Mouse (Mus musculus): ENCODE measurements at regions not wholly inside any gene's neighbourhood (a gene's known extent, or its start where the extent isn't known, plus 50 kb on each side); places are given as distances from the start of the nearest gene placed in this dataset.

DNA sequence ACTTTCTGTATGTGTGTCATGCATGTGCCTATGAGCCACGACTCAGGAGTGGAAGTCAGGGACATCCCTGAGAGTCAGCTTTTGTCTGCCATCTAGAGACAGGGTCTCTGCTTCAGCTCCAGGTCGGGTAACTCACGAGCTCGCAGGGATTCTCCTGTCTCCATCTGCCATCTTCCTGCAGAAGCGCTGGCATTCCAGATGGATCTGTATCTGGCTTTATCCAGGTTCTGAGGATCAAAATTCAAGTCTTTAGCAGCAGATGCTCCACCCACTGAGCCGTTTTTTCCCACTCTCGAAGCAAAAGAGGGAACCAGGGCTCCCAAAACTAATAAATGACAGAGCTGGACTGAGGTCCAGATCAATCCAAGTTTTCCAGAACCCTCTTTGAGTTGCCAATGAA is 76.4 kb downstream of the E030025P04Rik start:
- Histone ChIP-seq H3K27me3 (replicated peaks) (peaks cover 11% of the 10 kb centered on the region), H3K27ac (ENCODE audit: poor library complexity, severe bottlenecking) (no peak overlapping the region), H3K9me3 (replicated peaks) (no peaks in the 10 kb centered on the region), H3K9ac (no peak overlapping the region), H3K36me3 (no peaks in the 10 kb centered on the region), H3K4me2 (no peak overlapping the region), H3K4me1 (replicated peaks) (peaks cover 14% of the 10 kb centered on the region; the same call in 1 of the 2 replicates), H3K4me3 (no peak overlapping the region)
- no peak for ATAC-seq (ENCODE audit: insufficient number of reproducible peaks, low FRiP score)
- 72% methylated on average over 7 of the region's 7 CpGs for WGBS

DNA sequence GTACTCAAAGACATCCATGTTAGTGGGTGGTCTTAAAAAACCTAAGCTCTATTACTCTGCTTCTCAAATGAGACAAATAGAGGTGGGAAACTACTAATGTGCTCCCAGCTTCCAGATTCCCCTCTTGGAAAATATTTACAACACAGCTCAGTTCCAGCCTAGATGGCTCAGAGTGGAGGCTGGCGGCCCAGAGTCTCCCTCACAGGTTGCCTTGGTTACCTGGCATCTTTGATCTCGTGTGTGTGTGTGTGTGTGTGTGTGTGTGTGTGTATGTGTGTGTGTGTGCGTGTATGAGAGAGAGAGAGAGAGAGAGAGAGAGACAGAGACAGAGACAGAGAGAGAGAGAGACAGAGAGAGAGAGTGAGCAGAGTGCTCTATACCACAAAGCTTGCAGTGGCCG is 82.2 kb downstream of the E030025P04Rik start:
- ATAC-seq (ENCODE audit: insufficient number of reproducible peaks, low FRiP score), result no peak
- Histone ChIP-seq H3K9ac (no peak overlapping the region), H3K4me1 (replicated peaks) (no peaks in the 10 kb centered on the region), H3K27me3 (replicated peaks) (no peaks in the 10 kb centered on the region), H3K4me2 (no peak overlapping the region), H3K36me3 (no peaks in the 10 kb centered on the region), H3K9me3 (replicated peaks) (no peaks in the 10 kb centered on the region), H3K27ac (ENCODE audit: poor library complexity, severe bottlenecking) (no peak overlapping the region), H3K4me3 (no peak overlapping the region)
- WGBS, result 69% methylated on average over 4 of the region's 4 CpGs

GRCm38 (mm10) chr11:109060527-109060908 is 83.7 kb downstream of the E030025P04Rik start:
- H3K4me3 ChIP-seq, result no peak overlapping the region
- 0 out of 2 replicates have a peak, but pooled peaks cover 3% of the 10 kb centered on the region for H3K9me3 ChIP-seq (replicated peaks)
- ATAC-seq (ENCODE audit: insufficient number of reproducible peaks, low FRiP score), result no peak
- WGBS, result 71% methylated on average over 3 of the region's 3 CpGs
- H3K9ac ChIP-seq, result no peak overlapping the region
- no peak overlapping the region for H3K27ac ChIP-seq (ENCODE audit: poor library complexity, severe bottlenecking)
- no peaks in the 10 kb centered on the region for H3K27me3 ChIP-seq (replicated peaks)
- H3K36me3 ChIP-seq, result no peaks in the 10 kb centered on the region
- H3K4me1 ChIP-seq (replicated peaks), result no peaks in the 10 kb centered on the region
- no peak overlapping the region for H3K4me2 ChIP-seq

- no peak overlapping the region for H3K4me3 ChIP-seq
- H3K27ac ChIP-seq (ENCODE audit: poor library complexity, severe bottlenecking), result no peak overlapping the region
- H3K9me3 ChIP-seq (replicated peaks), result 0 out of 2 replicates have a peak, but pooled peaks cover 3% of the 10 kb centered on the region
- no peaks in the 10 kb centered on the region for H3K36me3 ChIP-seq
- no peaks in the 10 kb centered on the region for H3K27me3 ChIP-seq (replicated peaks)
- H3K9ac ChIP-seq, result no peak overlapping the region
- H3K4me2 ChIP-seq, result no peak overlapping the region
- no peak for ATAC-seq (ENCODE audit: insufficient number of reproducible peaks, low FRiP score)
- 87% methylated on average over 12 of the region's 12 CpGs for WGBS
- no peaks in the 10 kb centered on the region for H3K4me1 ChIP-seq (replicated peaks)
Observed at GRCm38 (mm10) chr11:109059863-109060526, 84.2 kb downstream of the E030025P04Rik start.

GRCm38 (mm10) chr11:109058021-109058420 is 86.1 kb downstream of the E030025P04Rik start:
- no peak for ATAC-seq (ENCODE audit: insufficient number of reproducible peaks, low FRiP score)
- Histone ChIP-seq H3K9ac (no peak overlapping the region), H3K36me3 (no peaks in the 10 kb centered on the region), H3K4me1 (replicated peaks) (no peaks in the 10 kb centered on the region), H3K27me3 (replicated peaks) (no peaks in the 10 kb centered on the region), H3K9me3 (replicated peaks) (0 out of 2 replicates have a peak, but pooled peaks cover 3% of the 10 kb centered on the region), H3K27ac (ENCODE audit: poor library complexity, severe bottlenecking) (no peak overlapping the region), H3K4me3 (no peak overlapping the region), H3K4me2 (no peak overlapping the region)

- ATAC-seq (ENCODE audit: insufficient number of reproducible peaks, low FRiP score), result no peak
- 64% methylated on average over 10 of the region's 10 CpGs for WGBS
- no peak overlapping the region for H3K4me3 ChIP-seq
- no peaks in the 10 kb centered on the region for H3K36me3 ChIP-seq
- H3K27ac ChIP-seq (ENCODE audit: poor library complexity, severe bottlenecking), result no peak overlapping the region
- no peaks in the 10 kb centered on the region for H3K4me1 ChIP-seq (replicated peaks)
- no peak overlapping the region for H3K9ac ChIP-seq
- no peak overlapping the region for H3K4me2 ChIP-seq
- no peaks in the 10 kb centered on the region for H3K9me3 ChIP-seq (replicated peaks)
- H3K27me3 ChIP-seq (replicated peaks), result no peaks in the 10 kb centered on the region
Observed at GRCm38 (mm10) chr11:109048257-109049101, 95.7 kb downstream of the E030025P04Rik start.

DNA sequence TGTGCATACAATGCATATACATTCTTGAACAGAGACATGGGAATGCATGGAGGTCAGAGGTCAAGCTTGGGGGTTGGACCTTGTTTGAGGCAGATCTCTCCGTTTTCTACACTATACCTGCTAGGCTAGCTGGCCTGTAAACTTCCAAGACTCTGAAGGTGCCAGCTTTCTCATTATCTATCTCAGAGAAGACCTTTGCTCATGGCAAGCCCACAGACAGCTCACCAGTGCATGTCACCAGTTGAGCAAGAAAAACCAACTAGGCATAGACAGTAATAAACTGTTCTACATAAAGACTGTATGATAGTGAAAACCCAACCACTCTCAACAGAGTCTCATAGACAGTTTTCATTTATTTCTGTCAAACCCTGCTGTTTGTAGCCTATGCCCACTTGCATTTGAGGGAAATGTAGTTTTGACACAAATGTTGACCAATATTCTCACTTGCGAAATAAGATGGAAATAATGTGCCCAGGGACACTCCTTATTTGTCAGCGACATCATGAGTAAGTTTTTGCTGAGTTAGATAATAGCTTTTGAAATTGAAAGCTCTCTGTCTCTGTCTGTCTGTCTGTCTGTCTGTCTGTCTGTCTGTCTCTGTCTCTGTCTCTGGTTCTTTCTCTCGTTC is 96.6 kb downstream of the E030025P04Rik start:
- Histone ChIP-seq H3K4me3 (no peak overlapping the region), H3K9ac (no peak overlapping the region), H3K4me2 (no peak overlapping the region), H3K27me3 (replicated peaks) (no peaks in the 10 kb centered on the region), H3K9me3 (replicated peaks) (no peaks in the 10 kb centered on the region), H3K36me3 (no peaks in the 10 kb centered on the region), H3K27ac (ENCODE audit: poor library complexity, severe bottlenecking) (no peak overlapping the region), H3K4me1 (replicated peaks) (no peaks in the 10 kb centered on the region)
- WGBS, result 79% methylated on average over 4 of the region's 4 CpGs
- no peak for ATAC-seq (ENCODE audit: insufficient number of reproducible peaks, low FRiP score)

- Histone ChIP-seq H3K9me3 (replicated peaks) (no peaks in the 10 kb centered on the region), H3K27me3 (replicated peaks) (no peaks in the 10 kb centered on the region), H3K4me1 (replicated peaks) (no peaks in the 10 kb centered on the region), H3K27ac (ENCODE audit: poor library complexity, severe bottlenecking) (no peak overlapping the region), H3K36me3 (no peaks in the 10 kb centered on the region), H3K9ac (no peak overlapping the region), H3K4me2 (no peak overlapping the region), H3K4me3 (no peak overlapping the region)
- ATAC-seq (ENCODE audit: insufficient number of reproducible peaks, low FRiP score), result no peak
- 13% methylated on average over 1 of the region's 1 CpGs for WGBS
Observed at GRCm38 (mm10) chr11:109046446-109046845, 97.7 kb downstream of the E030025P04Rik start.

DNA sequence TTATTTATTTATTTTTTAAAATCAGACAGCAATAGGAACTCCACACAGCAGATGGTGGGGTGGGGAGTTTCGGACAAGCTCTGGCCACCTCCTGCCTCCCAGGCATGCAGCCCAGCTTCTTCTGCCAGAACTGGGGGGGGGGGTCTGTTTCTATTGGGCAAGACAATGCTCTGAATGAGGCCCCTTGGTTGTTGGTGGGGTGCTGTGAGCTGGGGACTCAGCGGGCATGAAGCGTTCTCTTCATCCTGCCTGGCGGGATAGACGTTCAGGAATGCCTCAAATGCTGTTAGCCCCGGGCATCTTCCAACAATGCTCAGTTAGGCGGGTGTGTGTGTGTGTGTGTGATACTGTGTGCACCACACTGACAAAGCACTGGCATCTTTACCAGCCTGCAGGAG is 103.7 kb downstream of the E030025P04Rik start:
- Histone ChIP-seq H3K27me3 (replicated peaks) (peaks cover 20% of the 10 kb centered on the region), H3K9ac (no peak overlapping the region), H3K9me3 (replicated peaks) (no peaks in the 10 kb centered on the region), H3K4me1 (replicated peaks) (no peaks in the 10 kb centered on the region), H3K4me2 (no peak overlapping the region), H3K27ac (ENCODE audit: poor library complexity, severe bottlenecking) (no peak overlapping the region), H3K36me3 (no peaks in the 10 kb centered on the region), H3K4me3 (no peak overlapping the region)
- no peak for ATAC-seq (ENCODE audit: insufficient number of reproducible peaks, low FRiP score)
- WGBS, result 76% methylated on average over 7 of the region's 7 CpGs

- no peaks in the 10 kb centered on the region for H3K4me1 ChIP-seq (replicated peaks)
- WGBS, result 80% methylated on average over 6 of the region's 6 CpGs
- H3K4me2 ChIP-seq, result no peak overlapping the region
- H3K9ac ChIP-seq, result no peak overlapping the region
- no peak for ATAC-seq (ENCODE audit: insufficient number of reproducible peaks, low FRiP score)
- H3K4me3 ChIP-seq, result no peak overlapping the region
- H3K27ac ChIP-seq (ENCODE audit: poor library complexity, severe bottlenecking), result no peak overlapping the region
- peaks cover 23% of the 10 kb centered on the region for H3K27me3 ChIP-seq (replicated peaks)
- H3K36me3 ChIP-seq, result no peaks in the 10 kb centered on the region
- H3K9me3 ChIP-seq (replicated peaks), result no peaks in the 10 kb centered on the region
Observed at GRCm38 (mm10) chr11:109039792-109040518, 104.2 kb downstream of the E030025P04Rik start.
